Mouse (Mus musculus) liver, embryonic 15.5 days (tissue): Measurements from ENCODE around the gene Dph1. TPM values are rescaled to one million over a fixed set of nuclear protein-coding genes. Genes with fewer than 3 reads are reported as not detected.

ENCODE experiments used
- ATAC-seq: fragments of 200-750 bp; cut with Nextera tagmentation; 2 replicates; pipeline ENCODE4 v1.8.0; 2017; ENCODE audit warnings: moderate number of reproducible peaks, mild to moderate bottlenecking, moderate library complexity; ENCODE audit not compliant: insufficient read depth
- H3K27ac ChIP-seq: fragments of 300-500 bp; sonication (generic); replicated peaks from 2 replicates; pipeline ENCODE4 v1.5.1; 2015; ENCODE audit warnings: mild to moderate bottlenecking, inconsistent platforms
- H3K27me3 ChIP-seq: fragments of 300-500 bp; sonication (generic); 2 replicates; pipeline ENCODE4 v1.6.1; 2015; ENCODE audit warnings: mild to moderate bottlenecking, inconsistent platforms
- H3K36me3 ChIP-seq: fragments of 300-500 bp; sonication (generic); replicated peaks from 2 replicates; pipeline ENCODE4 v1.6.1; 2015; ENCODE audit warnings: moderate library complexity, mild to moderate bottlenecking, inconsistent platforms
- H3K4me1 ChIP-seq: fragments of 300-500 bp; sonication (generic); replicated peaks from 2 replicates; pipeline ENCODE4 v1.6.1; 2015; ENCODE audit warnings: inconsistent platforms
- H3K4me2 ChIP-seq: fragments of 300-500 bp; sonication (generic); 2 replicates; pipeline ENCODE4 v1.6.1; 2015; ENCODE audit warnings: moderate library complexity, mild to moderate bottlenecking, inconsistent platforms
- H3K4me3 ChIP-seq: fragments of 300-500 bp; sonication (generic); replicated peaks from 2 replicates; pipeline ENCODE4 v1.5.1; 2015; ENCODE audit warnings: mild to moderate bottlenecking, inconsistent platforms
- H3K9ac ChIP-seq: fragments of 300-500 bp; sonication (generic); 2 replicates; pipeline ENCODE4 v1.6.1; 2015; ENCODE audit warnings: moderate library complexity, mild to moderate bottlenecking, inconsistent platforms
- H3K9me3 ChIP-seq: fragments of 300-500 bp; sonication (generic); replicated peaks from 2 replicates; pipeline ENCODE4 v1.6.1; 2016; ENCODE audit warnings: inconsistent platforms
- WGBS: fragments of 180-500 bp; shearing (Covaris S2); methylation state at CpG from one replicate; pipeline ENCODE4 v1.1.7; 2015; ENCODE audit warnings: mixed read lengths; ENCODE audit not compliant: insufficient replicate concordance; 5-methylcytosine and 5-hydroxymethylcytosine counted together
- polyA plus RNA-seq: library from polyadenylated mRNA; unstranded; fragments of >200 nt; fragmentation: Nextera tagmentation; extraction: Ambion mirVana; gene quantifications from 2 replicates; pipeline ENCODE4 v1.2.1, GENCODE M21; 2015

Dph1 gene
- polyA plus RNA-seq, 1 experiment from 2014 or later = 10.9 TPM

- H3K9me3 ChIP-seq = no peaks in the 10 kb centered on the region
- H3K4me1 ChIP-seq = peaks cover 45% of the 10 kb centered on the region
- no peak overlapping the region for H3K4me3 ChIP-seq
- no peak for ATAC-seq
- no peak overlapping the region for H3K9ac ChIP-seq
- H3K4me2 ChIP-seq = no peak overlapping the region
- H3K27me3 ChIP-seq = peaks cover 7% of the 10 kb centered on the region
- peaks cover 29% of the 10 kb centered on the region for H3K36me3 ChIP-seq
- no peak overlapping the region; the same call in 1 of the 2 replicates for H3K27ac ChIP-seq
- WGBS = 87% methylated on average over 14 of the region's 14 CpGs
Measured at GRCm38 (mm10) chr11:75158432-75158831, 32.6 kb downstream of the Dph1 start.

GRCm38 (mm10) chr11:75157901-75158300 lies 33.1 kb downstream of the Dph1 start:
- Histone ChIP-seq H3K36me3 (peaks cover 24% of the 10 kb centered on the region), H3K4me3 (no peak overlapping the region), H3K4me2 (no peak overlapping the region), H3K4me1 (peaks cover 41% of the 10 kb centered on the region), H3K9ac (no peak overlapping the region), H3K27me3 (peaks cover 1% of the 10 kb centered on the region), H3K27ac (no peak overlapping the region), H3K9me3 (no peaks in the 10 kb centered on the region)
- WGBS = 60% methylated on average over 2 of the region's 2 CpGs
- ATAC-seq = no peak

GRCm38 (mm10) chr11:75157037-75157436 lies 34.0 kb downstream of the Dph1 start:
- Histone ChIP-seq H3K27me3 (no peaks in the 10 kb centered on the region), H3K4me3 (no peak overlapping the region), H3K9ac (no peak overlapping the region), H3K27ac (no peak overlapping the region), H3K4me2 (no peak overlapping the region), H3K9me3 (no peaks in the 10 kb centered on the region), H3K4me1 (peaks cover 41% of the 10 kb centered on the region), H3K36me3 (0 out of 2 replicates have a peak, but pooled peaks cover 17% of the 10 kb centered on the region)
- no peak for ATAC-seq
- 65% methylated on average over 4 of the region's 4 CpGs for WGBS

GRCm38 (mm10) chr11:75156416-75156815 lies 34.6 kb downstream of the Dph1 start:
- Histone ChIP-seq H3K36me3 (0 out of 2 replicates have a peak, but pooled peaks cover 15% of the 10 kb centered on the region), H3K4me3 (no peak overlapping the region), H3K27me3 (no peaks in the 10 kb centered on the region), H3K9me3 (no peaks in the 10 kb centered on the region), H3K4me1 (peaks cover 41% of the 10 kb centered on the region), H3K9ac (no peak overlapping the region), H3K27ac (no peak overlapping the region), H3K4me2 (no peak overlapping the region)
- ATAC-seq = no peak
- WGBS = 66% methylated on average over 5 of the region's 5 CpGs

GRCm38 (mm10) chr11:75155985-75156384 lies 35.1 kb downstream of the Dph1 start:
- no peak overlapping the region for H3K4me2 ChIP-seq
- H3K4me1 ChIP-seq = peaks cover 41% of the 10 kb centered on the region
- 63% methylated on average over 6 of the region's 6 CpGs for WGBS
- H3K27me3 ChIP-seq = no peaks in the 10 kb centered on the region
- no peak overlapping the region for H3K27ac ChIP-seq
- H3K9me3 ChIP-seq = no peaks in the 10 kb centered on the region
- ATAC-seq = no peak
- no peak overlapping the region for H3K9ac ChIP-seq
- no peak overlapping the region for H3K4me3 ChIP-seq
- 0 out of 2 replicates have a peak, but pooled peaks cover 10% of the 10 kb centered on the region for H3K36me3 ChIP-seq

GRCm38 (mm10) chr11:75154053-75154585 lies 36.9 kb downstream of the Dph1 start:
- Histone ChIP-seq H3K27me3 (no peaks in the 10 kb centered on the region), H3K36me3 (no peaks in the 10 kb centered on the region), H3K27ac (no peak overlapping the region), H3K9ac (no peak overlapping the region), H3K4me2 (no peak overlapping the region), H3K4me1 (peaks cover 39% of the 10 kb centered on the region), H3K4me3 (no peak overlapping the region), H3K9me3 (no peaks in the 10 kb centered on the region)
- ATAC-seq = no peak
- WGBS = 40% methylated on average over 6 of the region's 6 CpGs

- Histone ChIP-seq H3K27me3 (no peaks in the 10 kb centered on the region), H3K36me3 (no peaks in the 10 kb centered on the region), H3K9ac (no peak overlapping the region), H3K4me2 (no peak overlapping the region), H3K4me1 (peaks cover 37% of the 10 kb centered on the region), H3K4me3 (no peak overlapping the region), H3K27ac (peak overlapping the region; percentile 46; the same call in 1 of the 2 replicates), H3K9me3 (no peaks in the 10 kb centered on the region)
- ATAC-seq = no peak
- 60% methylated on average over 18 of the region's 18 CpGs for WGBS
Measured at GRCm38 (mm10) chr11:75152603-75153557, 38.2 kb downstream of the Dph1 start.

DNA sequence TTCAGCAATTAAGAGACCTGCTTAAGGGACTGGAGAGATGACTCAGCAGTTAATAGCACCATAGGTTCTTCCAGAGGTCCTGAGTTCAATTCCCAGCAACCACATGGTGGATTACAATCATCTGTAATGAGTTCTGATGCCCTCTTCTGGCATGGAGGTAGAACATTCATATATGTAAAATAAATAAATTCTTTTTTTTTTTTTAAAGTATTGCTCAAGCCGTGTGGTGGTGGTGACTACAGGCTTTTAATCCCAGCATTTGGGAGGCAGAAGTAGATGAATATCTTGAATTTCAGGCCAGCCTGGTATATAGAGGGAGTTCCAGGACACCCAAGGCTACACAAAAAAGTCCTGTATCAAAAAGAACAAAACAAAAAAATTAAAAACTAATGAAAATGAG lies 40.7 kb downstream of the Dph1 start:
- H3K36me3 ChIP-seq = peaks cover 2% of the 10 kb centered on the region; the same call in 1 of the 2 replicates
- no peaks in the 10 kb centered on the region for H3K27me3 ChIP-seq
- H3K9ac ChIP-seq = no peak overlapping the region
- WGBS = 69% methylated on average over 1 of the region's 1 CpGs
- no peak overlapping the region for H3K4me3 ChIP-seq
- H3K4me1 ChIP-seq = peaks cover 31% of the 10 kb centered on the region
- no peak for ATAC-seq
- no peak overlapping the region for H3K4me2 ChIP-seq
- no peak overlapping the region for H3K27ac ChIP-seq
- no peaks in the 10 kb centered on the region for H3K9me3 ChIP-seq

DNA sequence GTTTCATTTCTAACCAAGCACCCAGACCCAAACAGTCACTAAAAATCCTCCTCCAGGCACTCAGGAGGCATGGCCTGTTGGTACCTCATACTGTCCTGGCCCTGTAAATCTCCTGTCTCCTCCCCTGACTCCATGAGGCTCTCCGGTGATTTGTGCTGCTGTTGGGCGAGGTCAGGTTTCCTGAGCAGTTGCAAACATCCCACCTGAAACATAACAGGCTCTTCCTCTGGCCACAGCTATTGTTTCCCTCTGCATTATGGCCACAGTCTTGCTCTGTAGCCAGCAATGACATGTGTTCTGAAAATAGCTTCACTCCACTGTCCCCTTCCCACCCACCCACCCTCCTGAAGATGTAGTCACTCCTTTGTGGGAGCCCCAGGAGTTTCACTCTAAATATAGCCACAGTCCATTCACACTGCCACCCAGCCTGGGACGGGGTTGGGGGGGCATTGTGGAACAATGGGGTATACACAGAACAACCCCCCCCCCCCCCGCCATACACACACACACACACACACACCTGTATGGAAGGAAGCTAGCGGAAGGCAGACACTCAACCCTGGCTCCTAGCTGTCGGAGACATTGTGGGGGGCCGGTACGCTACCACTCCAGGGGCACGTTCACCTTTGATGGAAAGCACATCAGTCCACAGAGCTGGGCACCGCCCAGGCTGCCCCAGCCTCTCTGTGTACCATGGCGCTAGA lies 42.6 kb downstream of the Dph1 start:
- H3K4me2 ChIP-seq = no peak overlapping the region
- H3K36me3 ChIP-seq = peaks cover 18% of the 10 kb centered on the region
- H3K4me1 ChIP-seq = peaks cover 19% of the 10 kb centered on the region
- no peak overlapping the region for H3K27ac ChIP-seq
- no peak for ATAC-seq
- 86% methylated on average over 11 of the region's 11 CpGs for WGBS
- H3K9me3 ChIP-seq = no peaks in the 10 kb centered on the region
- no peak overlapping the region for H3K9ac ChIP-seq
- no peak overlapping the region for H3K4me3 ChIP-seq
- no peaks in the 10 kb centered on the region for H3K27me3 ChIP-seq

DNA sequence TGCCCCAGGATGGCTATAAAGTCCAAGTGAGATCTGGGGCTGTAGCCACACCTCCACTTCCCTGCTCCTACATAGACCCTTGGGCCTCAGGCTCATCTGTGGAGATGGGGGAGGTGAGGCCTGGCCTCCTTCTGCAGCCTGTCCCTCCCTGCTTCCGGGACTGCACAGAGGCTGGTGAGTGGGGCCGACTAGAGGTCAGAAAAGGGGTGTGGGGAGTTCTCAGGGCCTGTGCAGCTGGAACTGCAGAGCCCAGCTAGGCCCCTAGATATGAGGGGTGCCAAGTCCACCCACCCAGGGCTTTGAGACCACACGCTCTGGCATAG lies 43.2 kb downstream of the Dph1 start:
- Histone ChIP-seq H3K4me3 (no peak overlapping the region), H3K9ac (no peak overlapping the region), H3K4me1 (peaks cover 17% of the 10 kb centered on the region), H3K4me2 (no peak overlapping the region), H3K36me3 (peaks cover 24% of the 10 kb centered on the region), H3K27ac (0 out of 2 replicates have a peak overlapping the region, but pooled peaks have one; percentile 19), H3K27me3 (no peaks in the 10 kb centered on the region), H3K9me3 (no peaks in the 10 kb centered on the region)
- WGBS = 49% methylated on average over 3 of the region's 3 CpGs
- peak; percentile 22; the same call in 1 of the 2 replicates for ATAC-seq
